Mouse (Mus musculus) mouse trophoblast stem cell (cell line): ENCODE results near the gene Ube2o.
"Not testable (repeated sequence)": the region's sequence is repeated elsewhere in the genome, so short reads cannot be mapped to it uniquely, and the experiment has no call there.

Experiments
- in situ Hi-C, 2 experiments: fragments of 300-500 bp; cut with MseI, MboI; formaldehyde crosslinking; loops; 2 replicates in 1 of 2; 3 replicates in 1 of 2; pipeline ENCODE4 v1.15.1; 2025

The Ube2o gene

DNA sequence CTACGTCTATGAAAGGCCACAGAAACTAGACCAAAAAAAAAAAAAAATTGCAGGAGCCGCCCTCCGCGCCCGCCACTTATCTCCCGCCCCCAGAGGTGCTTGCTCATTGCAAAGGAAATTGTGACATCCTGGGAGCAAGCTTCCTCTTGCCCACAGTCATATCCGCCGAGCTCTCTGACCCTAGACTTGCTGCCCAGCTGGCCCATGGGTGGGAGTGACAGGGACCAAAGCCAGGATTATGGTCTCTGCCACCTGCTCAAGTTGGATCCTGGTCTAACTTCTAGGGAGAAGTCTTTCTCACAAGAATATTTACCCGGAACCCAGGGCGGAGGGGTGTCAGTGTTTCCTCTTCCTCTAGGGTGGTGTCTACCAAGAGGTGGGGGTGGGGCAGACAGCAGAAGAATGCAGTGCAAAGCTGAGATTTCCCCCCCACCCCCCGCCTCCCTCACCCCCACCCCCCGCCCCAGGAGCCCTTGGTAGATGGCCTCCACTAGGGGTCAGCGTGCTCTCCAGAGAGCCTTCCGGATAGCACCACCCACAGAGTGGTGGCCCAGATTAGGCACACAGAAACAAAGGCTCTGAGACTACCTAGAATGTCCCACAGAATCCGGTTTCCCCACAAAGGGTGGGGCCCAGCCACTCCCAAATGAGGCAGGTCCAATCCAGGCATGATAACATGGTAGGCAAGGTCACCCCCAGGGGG, 34.6 kb upstream of the Ube2o start:
- in situ Hi-C loops: no loop called here

DNA sequence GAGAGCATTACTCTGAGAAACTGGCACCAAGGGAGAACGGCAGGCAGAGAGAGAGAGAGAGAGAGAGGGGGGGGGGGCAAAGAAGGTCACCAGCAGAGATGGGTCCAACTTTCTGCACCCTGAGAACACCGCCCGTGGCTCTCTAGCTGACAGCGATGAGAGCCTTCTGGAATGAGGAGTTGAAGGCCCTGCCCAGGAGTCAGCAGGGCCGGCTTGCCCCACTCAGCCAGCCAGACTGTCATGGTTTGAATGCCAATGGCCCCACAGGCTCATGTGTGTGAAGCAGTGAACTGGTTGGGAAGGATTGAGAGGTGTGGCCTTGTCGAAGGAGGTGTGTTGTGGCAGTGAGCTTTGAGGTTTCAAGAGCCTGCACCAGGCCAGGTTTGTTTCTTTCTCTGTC, 32.0 kb upstream of the Ube2o start:
- in situ Hi-C loops: no loop called here

DNA sequence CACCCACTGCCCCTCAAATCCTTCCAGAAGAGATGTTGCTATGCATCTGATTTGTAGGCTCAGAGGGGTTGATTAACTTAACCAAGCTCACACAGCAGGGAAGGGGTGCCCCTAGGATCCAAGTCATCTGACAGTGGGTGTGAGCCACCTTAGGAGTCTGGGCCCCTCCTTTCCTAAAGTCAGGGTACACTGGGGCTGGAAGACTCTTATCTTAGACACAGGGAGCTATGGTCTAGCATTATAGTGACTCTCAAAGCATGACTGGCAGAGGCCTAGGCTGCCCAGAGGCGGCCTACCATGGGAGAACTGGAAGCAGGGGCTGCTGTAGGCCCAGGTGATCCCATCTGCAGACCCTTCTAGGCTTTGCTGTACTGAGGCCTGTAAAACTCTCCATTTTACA, 31.3 kb upstream of the Ube2o start:
- in situ Hi-C loops: no loop called here

DNA sequence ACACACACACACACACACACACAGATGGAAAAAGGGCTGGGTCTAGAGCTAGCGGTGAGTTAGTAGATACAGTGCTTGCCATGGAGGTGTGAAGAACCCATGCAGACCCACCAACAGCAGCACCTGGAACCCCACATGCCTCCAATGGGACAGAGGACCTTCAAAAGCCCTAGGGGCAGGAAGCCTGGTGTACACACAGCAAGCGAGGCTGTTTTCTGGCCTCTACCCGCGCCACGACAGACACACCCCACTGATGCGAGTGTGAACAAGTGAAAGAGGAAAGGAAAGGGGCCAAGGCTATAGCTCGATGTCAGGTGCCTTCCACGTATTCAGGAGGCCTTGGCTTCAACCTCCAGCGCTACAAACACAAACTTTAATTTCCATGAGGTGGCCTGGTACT, 30.6 kb upstream of the Ube2o start:
- in situ Hi-C loops: no loop called here

DNA sequence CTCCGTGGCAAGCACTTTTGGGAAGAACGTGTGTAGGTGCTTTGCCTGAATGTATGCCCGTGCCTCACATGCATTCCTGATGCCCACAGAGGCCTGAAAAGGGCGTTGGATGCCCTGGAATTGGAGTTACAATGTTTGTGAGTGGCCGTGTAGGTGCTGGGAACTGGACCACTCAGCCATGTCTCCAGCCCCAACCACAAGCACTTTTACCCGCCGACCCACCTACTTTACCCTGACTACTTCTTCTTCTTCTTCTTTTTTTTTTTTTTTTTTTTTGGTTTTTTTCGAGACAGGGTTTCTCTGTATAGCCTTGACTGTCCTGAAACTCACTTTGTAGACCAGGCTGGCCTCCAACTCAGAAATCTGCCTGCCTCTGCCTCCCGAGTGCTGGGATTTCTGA, 29.9 kb upstream of the Ube2o start:
- in situ Hi-C loops: not testable (repeated sequence)

DNA sequence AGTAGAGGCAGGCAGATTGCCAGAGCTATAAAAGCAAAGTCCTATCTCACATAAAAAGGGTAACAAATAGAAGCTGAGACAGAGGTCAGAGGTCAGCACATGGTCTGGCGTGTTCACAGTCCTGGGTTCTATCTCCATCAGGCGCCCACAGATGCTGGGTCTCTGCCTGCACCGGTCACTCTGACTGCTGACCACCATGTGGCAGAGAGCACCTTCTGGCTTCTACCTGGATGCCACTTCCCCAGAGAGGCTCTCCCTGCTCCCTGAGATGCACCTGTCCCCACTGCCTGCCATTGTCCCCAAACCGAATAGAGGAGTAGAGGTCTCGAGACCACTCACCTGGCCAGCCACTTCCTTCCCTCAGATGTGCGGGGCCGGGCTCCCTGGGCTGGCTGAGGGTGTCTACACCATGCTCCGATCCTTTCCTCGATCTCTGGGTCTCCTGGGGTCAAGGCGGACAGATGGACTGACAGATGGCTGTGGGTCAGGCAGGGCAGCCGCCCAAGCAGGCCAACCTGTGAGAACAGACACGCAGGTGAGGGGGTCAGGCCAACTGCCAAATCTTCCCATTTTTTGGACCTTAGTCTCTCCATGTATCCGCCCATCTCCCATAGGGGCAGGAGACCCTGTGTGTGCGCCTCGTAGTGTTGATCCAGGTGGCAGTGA, 28.9 kb upstream of the Ube2o start:
- in situ Hi-C loops: no loop called here

DNA sequence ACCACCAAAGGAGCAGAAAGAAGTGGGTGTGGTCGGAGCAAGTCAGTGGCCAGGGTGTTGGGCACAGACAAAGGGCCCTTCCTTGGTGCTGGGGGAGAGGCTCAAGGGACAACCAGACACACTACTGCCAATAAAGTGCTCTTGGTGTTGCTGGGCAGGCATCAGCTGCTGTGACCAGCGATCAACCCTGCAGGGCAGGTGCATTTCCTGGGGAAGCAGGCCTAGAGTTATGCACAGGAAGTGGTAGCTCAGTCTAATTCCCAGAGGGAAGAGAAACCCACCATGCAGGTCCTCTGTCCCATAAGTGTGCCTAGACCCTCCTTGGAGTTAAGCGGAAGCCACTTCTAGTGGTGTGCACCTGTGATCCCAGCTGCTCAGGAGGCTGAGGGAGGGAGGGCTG, 26.5 kb upstream of the Ube2o start:
- in situ Hi-C loops: no loop called here

DNA sequence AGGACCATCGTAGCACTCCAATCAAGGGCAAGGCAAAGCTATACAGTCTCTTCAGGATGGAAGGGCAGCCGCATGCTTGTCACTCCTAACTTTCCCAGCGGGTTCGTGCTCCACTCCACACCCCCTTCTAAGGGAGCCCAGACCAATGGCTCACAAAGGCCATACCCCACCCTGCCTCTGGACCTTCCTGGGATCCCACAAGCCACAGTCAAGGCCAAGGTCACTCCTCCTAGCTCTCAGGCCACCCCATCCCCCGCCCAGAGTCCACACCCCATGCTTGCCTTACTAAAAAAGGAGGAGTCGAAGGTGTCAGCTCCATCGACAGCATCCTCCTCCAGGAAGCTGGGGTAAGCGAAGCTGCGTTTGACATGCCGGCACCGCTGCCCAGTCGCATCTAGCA, 22.9 kb upstream of the Ube2o start:
- in situ Hi-C loops: no loop called here

DNA sequence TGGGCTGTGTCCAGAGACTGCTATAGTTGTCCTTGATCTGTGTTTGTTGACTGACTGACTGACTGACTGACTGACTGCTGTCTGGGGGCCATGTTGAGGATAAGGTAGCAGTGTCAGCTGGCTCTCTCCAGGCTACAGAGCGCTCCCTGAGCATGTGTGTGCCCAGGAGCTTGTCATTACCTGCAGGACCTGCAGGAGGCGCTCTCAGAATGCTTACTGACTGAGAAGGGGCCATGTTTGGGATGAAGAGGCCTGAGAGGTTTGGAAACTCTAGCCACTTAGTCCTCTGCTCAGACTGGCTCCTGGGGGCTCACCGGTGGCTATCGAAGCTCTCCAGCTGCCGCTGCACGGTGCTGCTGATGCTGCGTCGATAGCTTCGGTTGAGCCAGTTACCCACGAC, 22.1 kb upstream of the Ube2o start:
- in situ Hi-C loops: no loop called here

DNA sequence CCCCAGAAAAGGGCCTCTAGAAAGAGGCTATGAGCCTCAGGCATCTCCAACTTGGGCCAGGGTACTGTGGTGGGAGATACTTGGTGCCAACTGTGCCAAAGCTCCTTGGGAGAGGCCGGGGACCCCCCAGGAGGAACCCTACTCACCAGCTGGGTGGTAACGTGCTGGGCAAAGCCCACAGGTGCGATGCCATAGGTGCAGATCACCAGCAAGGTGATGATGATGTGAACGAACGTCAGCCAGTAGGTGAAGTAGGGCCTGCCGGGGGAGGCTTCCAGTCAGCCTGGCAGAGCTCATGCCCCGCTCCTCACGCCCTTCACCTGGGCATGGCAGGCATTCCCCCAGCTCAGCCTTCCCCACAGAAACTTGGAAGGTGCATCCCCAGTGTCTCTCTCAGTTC, 20.8 kb upstream of the Ube2o start:
- in situ Hi-C loops: no loop called here

DNA sequence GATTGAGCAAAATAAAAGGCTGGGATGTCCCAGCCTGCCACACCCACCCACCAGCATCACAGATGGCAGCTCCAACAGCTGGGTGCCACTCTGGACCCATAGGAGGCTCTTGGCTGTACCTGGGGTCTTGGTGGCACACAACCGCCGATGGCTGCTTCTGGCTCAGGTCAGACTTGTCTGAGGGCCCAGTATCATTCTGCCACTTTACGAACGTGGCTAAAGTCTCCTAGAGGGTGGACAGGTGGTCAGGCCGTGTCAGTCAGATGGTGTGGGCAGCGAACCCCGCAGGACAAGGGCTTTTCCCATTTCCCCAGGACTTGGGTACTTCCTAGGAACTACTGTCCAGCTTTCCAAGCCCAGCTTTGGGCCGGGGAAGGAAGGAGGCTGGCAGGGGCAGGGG, 19.9 kb upstream of the Ube2o start:
- in situ Hi-C loops: no loop called here

DNA sequence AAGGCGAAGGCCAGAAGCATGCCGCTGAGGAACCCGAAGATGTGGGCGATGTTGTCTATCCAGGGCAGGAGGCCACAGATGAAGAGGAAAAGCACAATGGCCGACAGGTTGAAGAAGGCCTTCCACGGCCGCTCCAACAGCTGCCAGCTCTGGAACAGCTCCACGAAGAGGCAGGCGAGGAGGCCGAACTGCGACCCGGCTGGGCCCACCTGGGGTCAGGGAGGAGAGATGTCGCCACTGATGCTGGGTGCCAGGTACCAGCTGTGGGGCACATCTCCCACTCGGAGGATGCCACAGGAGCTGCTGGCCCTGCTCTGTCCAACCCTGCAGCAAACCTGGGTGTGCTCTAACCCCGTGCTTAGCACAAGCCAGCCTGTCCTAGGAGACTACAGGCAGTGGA, 18.0 kb upstream of the Ube2o start:
- in situ Hi-C loops: no loop called here

DNA sequence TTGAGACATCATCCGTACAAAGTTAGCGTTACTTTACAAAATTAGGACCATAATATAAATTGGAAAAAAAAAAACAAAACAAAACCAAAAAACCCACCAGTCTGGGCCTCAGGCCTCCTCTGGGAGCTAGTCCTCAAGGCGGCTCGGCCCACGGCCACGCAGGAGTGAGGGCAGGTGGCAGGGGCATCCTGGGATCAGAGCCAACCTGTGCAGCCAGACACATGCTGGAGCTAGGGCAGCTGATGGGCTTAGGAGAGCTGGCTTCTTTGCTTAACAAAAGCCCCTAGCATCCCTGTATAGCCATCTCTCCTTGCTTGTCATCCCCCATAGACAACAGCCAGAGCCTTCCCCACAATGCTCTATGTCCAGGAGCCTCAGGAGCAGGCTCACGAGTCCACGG, 16.9 kb upstream of the Ube2o start:
- in situ Hi-C loops: no loop called here

DNA sequence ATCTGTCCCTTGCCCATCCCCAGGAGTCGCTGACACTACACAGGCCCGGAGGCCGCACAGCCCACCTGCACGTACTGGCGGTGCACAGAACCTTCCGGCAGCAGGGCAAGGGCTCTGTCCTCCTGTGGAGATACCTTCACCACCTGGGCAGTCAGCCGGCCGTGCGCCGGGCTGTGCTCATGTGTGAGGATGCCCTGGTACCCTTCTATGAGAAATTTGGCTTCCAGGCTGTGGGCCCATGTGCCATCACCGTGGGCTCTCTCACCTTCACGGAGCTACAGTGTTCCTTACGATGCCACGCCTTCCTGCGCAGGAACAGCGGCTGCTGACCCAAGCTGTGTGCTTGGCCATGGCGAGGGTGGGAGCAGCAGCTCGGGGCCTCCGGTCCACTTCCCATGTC, 15.5 kb upstream of the Ube2o start:
- in situ Hi-C loops: no loop called here

DNA sequence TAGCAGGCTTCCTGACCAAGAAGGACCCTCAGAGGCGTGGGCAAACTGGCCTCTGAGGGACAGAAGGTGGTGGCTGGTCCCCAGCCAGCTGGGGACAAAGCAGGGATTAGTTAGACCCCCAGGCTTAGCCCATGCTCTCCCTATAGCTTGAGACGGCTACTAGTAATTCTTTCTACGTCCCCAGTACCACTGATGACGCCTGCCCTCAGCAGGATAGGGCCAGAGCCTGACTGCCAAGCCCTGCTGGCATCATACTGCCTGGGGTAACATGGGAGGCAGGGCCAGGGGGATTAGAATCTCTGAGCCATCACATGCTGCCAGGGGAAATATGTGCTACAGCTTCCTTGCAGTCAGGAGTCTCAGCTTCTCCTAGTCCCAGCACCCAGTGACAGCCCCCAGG, 12.1 kb upstream of the Ube2o start:
- in situ Hi-C loops: loop anchor here in 1 of 2 experiments (5.0 kb wide), 1 partner anchor 34 kb away; the partner anchor contains the start of gene Rhbdf2

DNA sequence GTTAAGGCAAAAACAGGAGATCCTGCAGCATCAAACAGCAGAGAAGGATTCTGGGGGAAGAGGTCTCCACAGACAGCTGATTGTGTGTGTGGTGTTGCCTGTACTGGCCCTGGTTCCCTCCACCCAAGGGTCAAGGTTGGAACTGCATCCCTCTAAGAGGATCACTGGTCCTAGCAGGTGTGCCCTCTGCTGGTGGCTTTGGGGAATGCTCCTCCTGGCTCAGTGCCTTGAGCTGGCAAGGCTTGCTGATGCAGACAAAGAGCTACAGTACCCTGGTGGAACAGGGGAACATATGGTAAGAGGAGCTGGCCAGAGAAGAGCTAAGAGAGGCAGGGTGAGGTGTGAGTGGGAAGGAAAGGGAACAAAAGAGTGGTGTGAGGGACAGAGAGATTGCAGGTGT, 11.2 kb upstream of the Ube2o start:
- in situ Hi-C loops: loop anchor here in 1 of 2 experiments (5.0 kb wide), 1 partner anchor 35 kb away; the partner anchor contains the start of gene Rhbdf2

DNA sequence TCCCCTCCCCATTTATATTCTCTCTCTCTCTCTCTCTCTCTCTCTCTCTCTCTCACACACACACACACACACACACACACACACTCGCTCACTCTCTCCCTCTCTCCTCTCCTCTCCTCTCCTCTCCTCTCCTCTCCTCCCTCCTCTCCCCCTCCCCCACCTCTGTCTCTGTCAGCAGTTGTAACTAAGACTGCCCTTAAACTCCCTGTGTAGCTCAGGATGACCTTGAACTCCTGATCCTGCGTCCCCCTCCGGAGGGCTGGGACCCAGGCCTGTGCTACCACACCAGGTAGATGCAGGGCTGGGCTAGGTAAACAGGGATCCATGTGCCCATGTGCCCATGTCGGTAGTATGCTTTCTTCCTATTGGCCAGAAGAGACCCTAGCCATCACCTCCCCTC, 10.4 kb upstream of the Ube2o start:
- in situ Hi-C loops: loop anchor here in 1 of 2 experiments (5.0 kb wide), 1 partner anchor 36 kb away; the partner anchor contains the start of gene Rhbdf2

DNA sequence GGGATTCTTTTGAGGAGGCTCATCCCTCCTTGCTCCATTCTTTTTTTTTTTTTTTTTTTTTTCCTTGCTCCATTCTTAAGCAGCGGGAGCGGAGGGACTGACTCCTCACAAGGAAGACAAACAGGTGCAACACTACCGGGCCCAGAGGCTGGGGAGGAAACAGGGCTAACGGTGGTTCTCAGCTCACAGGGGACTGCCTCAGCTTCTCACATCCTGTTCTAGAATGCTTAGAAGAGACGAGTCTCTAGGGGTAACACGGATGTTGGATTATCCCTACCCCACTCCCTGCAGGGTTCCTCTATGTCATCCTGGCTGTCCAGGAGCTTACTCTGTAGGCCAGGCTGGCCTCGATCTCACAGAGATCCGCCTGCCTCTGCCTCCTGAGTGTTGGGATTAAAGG, 8.3 kb upstream of the Ube2o start:
- in situ Hi-C loops: no loop called here

DNA sequence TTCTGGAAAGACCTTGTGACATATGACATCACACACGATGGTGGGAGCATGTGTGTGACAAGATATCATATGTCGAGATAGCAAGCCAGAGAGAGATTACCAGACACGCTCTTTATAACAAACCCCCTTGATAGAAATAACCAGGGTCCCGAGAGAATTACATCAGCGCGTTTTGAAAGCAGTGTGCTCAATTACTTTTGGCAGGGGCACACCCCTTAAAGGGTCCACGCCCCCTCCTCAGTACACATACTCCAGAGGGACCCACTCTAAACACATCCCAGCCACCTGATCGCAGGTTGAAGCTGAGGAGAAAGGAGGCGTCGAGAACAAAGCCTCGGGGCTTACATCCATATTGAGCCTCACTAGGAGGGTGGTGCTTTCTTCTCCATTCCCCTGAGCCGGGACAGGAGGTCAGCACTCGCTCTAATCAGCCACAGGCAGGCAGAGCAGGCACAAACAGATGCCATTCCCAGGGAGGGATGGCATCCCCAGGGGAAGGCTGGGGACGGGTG, 7.8 kb upstream of the Ube2o start:
- in situ Hi-C loops: no loop called here

DNA sequence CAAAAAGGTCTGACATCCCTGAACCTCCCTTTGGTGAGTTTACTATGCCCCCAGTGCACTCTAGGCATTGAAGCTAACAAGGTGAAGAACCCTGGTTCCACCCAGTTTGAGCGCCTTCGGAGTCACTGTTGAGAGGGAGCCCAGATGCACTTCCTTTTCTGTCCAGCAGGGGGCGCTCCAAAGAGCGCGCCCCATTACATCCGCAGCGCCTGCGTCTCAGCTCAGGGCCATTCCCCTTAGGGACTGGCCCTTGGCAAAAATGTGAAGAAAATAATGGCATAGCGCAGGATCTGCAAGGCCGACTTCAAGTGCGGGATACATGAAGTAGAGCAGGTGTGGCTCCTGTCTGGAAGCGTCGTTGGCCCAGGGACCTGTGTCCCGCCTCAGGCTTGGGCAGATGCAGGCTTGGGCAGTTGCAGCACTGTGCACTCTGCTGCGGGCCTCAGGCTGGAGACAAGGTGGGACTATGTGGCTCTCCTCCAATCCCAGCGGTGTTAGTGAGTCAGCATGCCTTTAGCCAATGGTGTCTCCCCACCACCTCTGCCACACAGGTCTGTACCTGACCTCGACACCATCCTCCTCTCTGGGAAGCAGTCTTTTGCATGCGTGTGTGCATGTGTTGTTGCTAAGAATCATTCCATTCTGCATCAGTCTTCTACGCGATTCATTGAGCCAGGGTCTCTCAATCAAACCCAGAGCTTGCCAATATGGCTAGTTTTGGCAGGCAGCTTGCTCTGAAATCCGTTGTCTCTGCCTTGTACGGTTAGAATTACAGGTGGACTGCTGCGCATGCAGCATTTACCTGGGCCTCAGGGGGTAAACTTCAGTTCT, 5.8 kb upstream of the Ube2o start:
- in situ Hi-C loops: no loop called here

DNA sequence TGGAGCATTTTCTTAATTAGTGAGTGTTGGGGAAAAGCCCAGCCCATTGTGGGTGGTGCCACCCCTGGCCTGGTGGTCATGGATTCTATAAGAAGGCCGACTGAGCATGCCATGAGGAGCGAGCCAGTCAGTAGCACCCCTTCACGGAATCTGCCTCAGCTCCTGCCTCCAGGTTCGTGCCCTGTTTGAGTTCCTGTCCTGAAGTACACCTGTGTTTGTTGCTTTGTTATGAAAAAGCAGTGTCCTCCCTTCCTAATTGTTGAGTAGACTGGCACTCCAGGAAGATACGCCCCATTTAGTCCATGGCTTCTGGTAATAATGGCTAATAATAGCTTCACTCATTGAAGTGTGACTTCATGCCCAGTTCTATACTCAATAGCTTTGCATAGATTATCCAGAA, 5.1 kb upstream of the Ube2o start, which contains the start of gene Aanat:
Gene Aanat, plus strand, starts transcription at position 123 of the 400 bp plus-strand sequence.
- in situ Hi-C loops: no loop called here

DNA sequence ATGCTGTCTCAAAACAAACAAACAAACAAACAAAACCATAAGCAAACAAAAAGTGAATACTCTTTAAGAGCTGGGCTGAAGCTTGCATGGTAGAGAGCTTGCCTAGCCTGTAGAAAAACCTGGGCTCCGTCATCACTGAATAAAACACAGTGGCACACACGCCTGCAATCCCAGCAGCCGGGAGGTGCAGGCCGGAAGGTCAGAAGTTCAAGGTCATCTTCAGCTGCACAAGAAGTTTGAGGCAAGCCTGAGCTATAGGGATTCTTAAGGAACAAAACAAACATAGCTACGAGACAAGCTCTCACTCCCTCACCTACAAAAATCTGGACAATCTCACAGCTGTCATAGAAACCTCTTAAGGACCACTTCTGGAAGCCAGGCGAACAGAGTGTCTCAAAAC, 4.4 kb upstream of the Ube2o start:
- in situ Hi-C loops: no loop called here
